Mouse (Mus musculus) midbrain, embryonic 14.5 days (tissue): ENCODE results near the gene Rpp14. TPM values are rescaled to one million over a fixed set of nuclear protein-coding genes. Genes with fewer than 3 reads are reported as not detected.

ENCODE experiments used
- ATAC-seq: fragments of 200-750 bp; cut with Nextera tagmentation; 2 replicates; pipeline ENCODE4 v1.8.0; 2017; ENCODE audit warnings: moderate number of reproducible peaks, moderate library complexity; ENCODE audit not compliant: low FRiP score, low TSS enrichment
- DNase-seq: peaks from one replicate; pipeline ENCODE4 v3.0.0-alpha.2; 2015
- H3K27ac ChIP-seq: fragments of 300-500 bp; sonication (generic); replicated peaks from 2 replicates; pipeline ENCODE4 v1.5.1; 2014; ENCODE audit warnings: mild to moderate bottlenecking, low read depth, low read length, moderate library complexity
- H3K27me3 ChIP-seq: fragments of 300-500 bp; sonication (generic); 2 replicates; pipeline ENCODE4 v1.6.1; 2014; ENCODE audit warnings: low read length, control low read depth, mixed read lengths; ENCODE audit not compliant: control insufficient read depth, insufficient read depth
- H3K36me3 ChIP-seq: fragments of 300-500 bp; sonication (generic); 2 replicates; pipeline ENCODE4 v1.6.1; 2014; ENCODE audit warnings: low read length, control low read depth; ENCODE audit not compliant: control insufficient read depth, insufficient read depth
- H3K4me1 ChIP-seq: fragments of 300-500 bp; sonication (generic); 2 replicates; pipeline ENCODE4 v1.6.1; 2014; ENCODE audit warnings: mild to moderate bottlenecking, antibody characterized with exemption, low read length, control low read depth; ENCODE audit not compliant: control insufficient read depth, insufficient read depth
- H3K4me2 ChIP-seq: fragments of 300-500 bp; sonication (generic); 2 replicates; pipeline ENCODE4 v1.6.1; 2014; ENCODE audit warnings: mild to moderate bottlenecking, low read length, moderate library complexity
- H3K4me3 ChIP-seq: fragments of 300-500 bp; sonication (generic); replicated peaks from 2 replicates; pipeline ENCODE4 v1.5.1; 2014; ENCODE audit warnings: low read depth, low read length
- H3K9ac ChIP-seq: fragments of 300-500 bp; sonication (generic); replicated peaks from 2 replicates; pipeline ENCODE4 v1.6.1; 2014; ENCODE audit warnings: mild to moderate bottlenecking, low read length, moderate library complexity
- H3K9me3 ChIP-seq: fragments of 300-500 bp; sonication (generic); 2 replicates; pipeline ENCODE4 v1.6.1; 2016; ENCODE audit warnings: low read length, control low read depth, mixed read lengths; ENCODE audit not compliant: control insufficient read depth
- WGBS: fragments of 180-500 bp; shearing (Covaris S2); extraction: QIAGEN DNeasy Blood & Tissue Kit; methylation state at CpG from one replicate; pipeline ENCODE4 v1.1.7; 2014; 5-methylcytosine and 5-hydroxymethylcytosine counted together
- polyA plus RNA-seq: library from polyadenylated mRNA; unstranded; fragments of >200 nt; fragmentation: Nextera tagmentation; extraction: Ambion mirVana; gene quantifications from 2 replicates; pipeline ENCODE4 v1.2.1, GENCODE M21; 2014

Gene Rpp14
- polyA plus RNA-seq, 1 experiment from 2014 or later = 59.6 TPM

GRCm38 (mm10) chr14:8051869-8052268 lies 28.3 kb upstream of the Rpp14 start:
- Histone ChIP-seq H3K9me3 (no peaks in the 10 kb centered on the region), H3K4me1 (no peaks in the 10 kb centered on the region), H3K4me2 (no peak overlapping the region), H3K36me3 (peaks cover 44% of the 10 kb centered on the region), H3K9ac (no peak overlapping the region), H3K27ac (no peak overlapping the region), H3K27me3 (no peaks in the 10 kb centered on the region), H3K4me3 (no peak overlapping the region)
- WGBS = 92% methylated on average over 2 of the region's 2 CpGs
- ATAC-seq (no peak), DNase-seq (no peak)

GRCm38 (mm10) chr14:8052661-8053060 lies 27.5 kb upstream of the Rpp14 start:
- H3K4me2 ChIP-seq = no peak overlapping the region
- no peaks in the 10 kb centered on the region for H3K9me3 ChIP-seq
- no peak overlapping the region for H3K27ac ChIP-seq
- no peak overlapping the region for H3K4me3 ChIP-seq
- no peak for ATAC-seq
- DNase-seq = no peak
- no peak overlapping the region for H3K9ac ChIP-seq
- no peaks in the 10 kb centered on the region for H3K27me3 ChIP-seq
- H3K4me1 ChIP-seq = no peaks in the 10 kb centered on the region
- 98% methylated on average over 7 of the region's 7 CpGs for WGBS
- H3K36me3 ChIP-seq = peaks cover 39% of the 10 kb centered on the region

- no peaks in the 10 kb centered on the region for H3K27me3 ChIP-seq
- no peak overlapping the region for H3K9ac ChIP-seq
- peaks cover 30% of the 10 kb centered on the region for H3K36me3 ChIP-seq
- DNase-seq (no peak), ATAC-seq (no peak)
- no peak overlapping the region for H3K27ac ChIP-seq
- H3K4me3 ChIP-seq = no peak overlapping the region
- no peak overlapping the region for H3K4me2 ChIP-seq
- whole genome bisulfite sequencing = 23% methylated on average over 17 of the region's 17 CpGs
- H3K4me1 ChIP-seq = no peaks in the 10 kb centered on the region
- no peaks in the 10 kb centered on the region for H3K9me3 ChIP-seq
Observed at GRCm38 (mm10) chr14:8054310-8055102, 25.7 kb upstream of the Rpp14 start.

GRCm38 (mm10) chr14:8056076-8056475 lies 24.1 kb upstream of the Rpp14 start:
- Histone ChIP-seq H3K9me3 (no peaks in the 10 kb centered on the region), H3K9ac (no peak overlapping the region), H3K4me3 (no peak overlapping the region), H3K27ac (no peak overlapping the region), H3K27me3 (no peaks in the 10 kb centered on the region), H3K4me1 (no peaks in the 10 kb centered on the region), H3K36me3 (peaks cover 15% of the 10 kb centered on the region), H3K4me2 (no peak overlapping the region)
- DNase-seq = no peak
- ATAC-seq = no peak
- WGBS = 93% methylated on average over 5 of the region's 5 CpGs

- DNase-seq = no peak
- Histone ChIP-seq H3K27me3 (no peaks in the 10 kb centered on the region), H3K9ac (no peak overlapping the region), H3K4me2 (no peak overlapping the region), H3K9me3 (no peaks in the 10 kb centered on the region), H3K4me1 (no peaks in the 10 kb centered on the region), H3K27ac (no peak overlapping the region), H3K36me3 (peaks cover 11% of the 10 kb centered on the region), H3K4me3 (no peak overlapping the region)
- WGBS = 93% methylated on average over 7 of the region's 7 CpGs
- no peak for ATAC-seq
Observed at GRCm38 (mm10) chr14:8059938-8060337, 20.2 kb upstream of the Rpp14 start.

GRCm38 (mm10) chr14:8062076-8062475 lies 18.1 kb upstream of the Rpp14 start:
- WGBS = 38% methylated on average over 3 of the region's 3 CpGs
- Histone ChIP-seq H3K36me3 (peaks cover 3% of the 10 kb centered on the region; the same call in 1 of the 2 replicates), H3K4me3 (no peak overlapping the region), H3K27ac (no peak overlapping the region), H3K9me3 (no peaks in the 10 kb centered on the region), H3K4me2 (no peak overlapping the region), H3K9ac (no peak overlapping the region), H3K4me1 (no peaks in the 10 kb centered on the region), H3K27me3 (no peaks in the 10 kb centered on the region)
- DNase-seq = peak; percentile 13
- no peak for ATAC-seq

- Histone ChIP-seq H3K27me3 (no peaks in the 10 kb centered on the region), H3K9ac (no peak overlapping the region), H3K9me3 (no peaks in the 10 kb centered on the region), H3K4me2 (no peak overlapping the region), H3K4me3 (no peak overlapping the region), H3K4me1 (no peaks in the 10 kb centered on the region), H3K27ac (no peak overlapping the region), H3K36me3 (no peaks in the 10 kb centered on the region)
- WGBS = 45% methylated on average over 3 of the region's 3 CpGs
- no peak for DNase-seq
- no peak for ATAC-seq
Observed at GRCm38 (mm10) chr14:8062537-8063301, 17.4 kb upstream of the Rpp14 start.

GRCm38 (mm10) chr14:8063835-8064785 lies 16.1 kb upstream of the Rpp14 start:
- Histone ChIP-seq H3K27ac (no peak overlapping the region), H3K4me3 (no peak overlapping the region), H3K9me3 (no peaks in the 10 kb centered on the region), H3K4me2 (no peak overlapping the region), H3K9ac (no peak overlapping the region), H3K27me3 (no peaks in the 10 kb centered on the region), H3K4me1 (no peaks in the 10 kb centered on the region), H3K36me3 (no peaks in the 10 kb centered on the region)
- no peak for DNase-seq
- 85% methylated on average over 8 of the region's 8 CpGs for WGBS
- no peak for ATAC-seq
